Mouse (Mus musculus): ENCODE results near the gene Cyp2d11. TPM values are rescaled to one million over a fixed set of nuclear protein-coding genes. Genes with fewer than 3 reads are reported as not detected.
"Not testable (repeated sequence)": the region's sequence is repeated elsewhere in the genome, so short reads cannot be mapped to it uniquely, and the experiment has no call there.

The Cyp2d11 gene
- not detected in 2 replicates for polyA plus RNA-seq (2012; rRNA removed)

DNA sequence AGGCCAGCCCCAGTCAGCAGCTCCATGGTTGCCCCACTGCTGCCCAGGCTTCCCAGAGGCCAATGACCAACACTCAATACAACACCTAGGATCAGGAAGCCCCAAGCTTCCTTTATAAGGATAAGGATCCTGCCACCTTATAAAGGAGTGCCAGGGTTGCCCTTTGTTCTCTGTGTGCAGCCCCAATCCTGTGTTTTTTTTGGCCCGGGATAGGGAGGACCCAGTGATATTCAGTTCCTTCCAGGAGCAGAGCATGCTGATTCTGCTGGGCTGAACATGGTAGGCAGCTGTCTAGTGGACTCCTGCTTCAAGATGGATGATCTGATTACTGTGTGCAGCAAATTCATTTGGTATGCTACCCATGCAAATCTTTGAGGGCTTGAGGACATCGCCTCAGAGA lies at the start of gene Cyp2d11:
Gene Cyp2d11 (minus strand): TSS at position 101 of the 400 bp plus-strand sequence.
- 86% methylated on average over 2 of the region's 2 CpGs for WGBS
- H3K27me3 ChIP-seq (ENCODE audit: control insufficient read depth, insufficient read depth, low read length); DNase-seq (ENCODE audit: low read depth in 1 of 2, low spot score in 2 of 2); H3K4me3 ChIP-seq (ENCODE audit: extremely low read depth, insufficient read depth, insufficient read length); H3K27ac ChIP-seq (ENCODE audit: insufficient read depth, low read length); H3K36me3 ChIP-seq (ENCODE audit: control insufficient read depth, insufficient read depth, low read length); H3K4me1 ChIP-seq (ENCODE audit: control insufficient read depth, insufficient read depth, insufficient read length): not testable (repeated sequence)

DNA sequence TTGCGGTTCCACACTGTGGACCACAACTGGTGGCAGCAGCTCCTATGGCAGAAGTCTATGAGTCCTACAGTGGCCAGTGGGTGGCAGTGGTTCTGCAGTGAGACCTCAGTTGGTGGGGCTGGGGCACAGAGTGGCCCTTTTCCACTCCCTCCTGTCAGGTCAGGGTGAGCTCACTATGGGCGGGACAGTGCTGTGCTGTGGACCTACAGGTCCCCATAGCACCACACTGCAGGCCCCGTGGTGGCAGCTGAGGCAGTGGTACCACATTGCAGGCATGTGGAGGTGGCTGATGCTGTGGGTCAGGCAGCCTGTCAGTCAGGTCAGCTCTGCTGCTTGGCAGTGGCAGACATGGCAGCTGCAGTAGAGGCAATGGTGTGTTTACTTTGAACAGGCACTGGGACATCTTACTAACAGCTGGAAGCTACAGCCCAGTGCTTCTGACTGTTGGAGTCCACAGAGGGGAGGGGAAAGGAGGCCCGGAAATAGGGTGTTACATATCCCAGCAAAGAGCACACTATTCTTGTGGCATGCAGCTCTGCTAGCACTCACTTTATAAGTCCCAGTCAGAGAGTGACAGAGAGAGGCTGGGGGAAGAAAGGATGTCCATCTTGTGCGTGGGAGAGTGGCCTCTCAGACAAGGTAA lies 44.3 kb upstream of the Cyp2d11 start:
- no peak overlapping the region for H3K4me3 ChIP-seq (ENCODE audit: extremely low read depth, insufficient read depth, insufficient read length)
- H3K4me1 ChIP-seq (ENCODE audit: control insufficient read depth, insufficient read depth, insufficient read length), result no peaks in the 10 kb centered on the region
- 71% methylated on average over 5 of the region's 5 CpGs for WGBS
- H3K27me3 ChIP-seq (ENCODE audit: control insufficient read depth, insufficient read depth, low read length), result no peaks in the 10 kb centered on the region
- TF ChIP-seq CTCF (IDR thresholded peaks at IDR 0.05; ENCODE audit: extremely low read depth, insufficient read depth, insufficient read length, insufficient replicate concordance) (no peak), POLR2A (IDR thresholded peaks at IDR 0.05; ENCODE audit: low read depth, low read length) (no peak)
- no peak for DNase-seq (ENCODE audit: low read depth in 1 of 2, low spot score in 2 of 2)
- H3K36me3 ChIP-seq (ENCODE audit: control insufficient read depth, insufficient read depth, low read length), result no peaks in the 10 kb centered on the region
- H3K27ac ChIP-seq (ENCODE audit: insufficient read depth, low read length), result no peak overlapping the region

DNA sequence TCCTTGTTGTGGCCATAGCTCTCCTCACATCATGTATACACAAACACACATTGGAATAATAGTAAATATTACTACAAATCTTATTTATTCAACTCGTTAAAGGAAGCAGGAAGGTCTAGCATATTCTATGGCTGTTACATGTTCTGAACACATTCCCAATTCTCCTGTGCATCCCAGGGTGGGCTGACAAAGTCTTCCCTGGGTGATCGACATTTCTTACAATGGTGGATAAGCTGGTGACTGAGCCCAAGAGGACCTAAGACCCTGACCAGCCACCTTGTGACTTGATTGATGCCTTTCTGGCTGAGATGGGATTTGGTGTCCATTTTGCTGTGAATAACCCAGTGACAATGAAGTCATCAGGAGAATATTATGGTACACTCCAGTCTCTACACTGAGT lies 41.8 kb upstream of the Cyp2d11 start:
- Histone ChIP-seq H3K36me3 (ENCODE audit: control insufficient read depth, insufficient read depth, low read length) (no peaks in the 10 kb centered on the region), H3K4me1 (ENCODE audit: control insufficient read depth, insufficient read depth, insufficient read length) (no peaks in the 10 kb centered on the region), H3K27ac (ENCODE audit: insufficient read depth, low read length) (no peak overlapping the region), H3K4me3 (ENCODE audit: extremely low read depth, insufficient read depth, insufficient read length) (no peak overlapping the region), H3K27me3 (ENCODE audit: control insufficient read depth, insufficient read depth, low read length) (no peaks in the 10 kb centered on the region)
- TF ChIP-seq POLR2A (IDR thresholded peaks at IDR 0.05; ENCODE audit: low read depth, low read length), result no peak
- no peak for TF ChIP-seq CTCF (IDR thresholded peaks at IDR 0.05; ENCODE audit: extremely low read depth, insufficient read depth, insufficient read length, insufficient replicate concordance)
- DNase-seq (ENCODE audit: low read depth in 1 of 2, low spot score in 2 of 2), result no peak
- 86% methylated on average over 2 of the region's 2 CpGs for WGBS

DNA sequence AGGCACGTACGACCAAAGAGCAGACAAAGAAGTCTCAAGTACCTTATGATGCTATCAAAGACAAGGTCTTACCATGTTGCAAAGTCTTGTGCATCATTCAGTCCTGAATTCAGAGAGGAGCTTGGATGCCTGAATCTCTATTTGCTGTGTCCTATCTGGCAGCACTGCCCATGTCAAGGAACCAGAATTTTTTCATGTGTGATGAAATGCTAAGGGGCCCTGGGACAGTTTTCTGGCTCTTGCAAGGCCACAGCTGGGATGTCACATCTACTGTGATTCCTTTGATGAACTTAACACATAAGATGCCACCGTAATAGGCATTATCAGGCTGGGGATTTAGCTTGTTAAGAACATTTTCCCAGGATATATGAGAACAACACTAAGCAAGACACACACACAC lies 41.2 kb upstream of the Cyp2d11 start:
- H3K27ac ChIP-seq (ENCODE audit: insufficient read depth, low read length), result no peak overlapping the region
- TF ChIP-seq CTCF (IDR thresholded peaks at IDR 0.05; ENCODE audit: extremely low read depth, insufficient read depth, insufficient read length, insufficient replicate concordance) (no peak), POLR2A (IDR thresholded peaks at IDR 0.05; ENCODE audit: low read depth, low read length) (no peak)
- DNase-seq (ENCODE audit: low read depth in 1 of 2, low spot score in 2 of 2), result no peak
- no peaks in the 10 kb centered on the region for H3K27me3 ChIP-seq (ENCODE audit: control insufficient read depth, insufficient read depth, low read length)
- no peak overlapping the region for H3K4me3 ChIP-seq (ENCODE audit: extremely low read depth, insufficient read depth, insufficient read length)
- 80% methylated on average over 3 of the region's 3 CpGs for whole genome bisulfite sequencing
- H3K4me1 ChIP-seq (ENCODE audit: control insufficient read depth, insufficient read depth, insufficient read length), result no peaks in the 10 kb centered on the region
- H3K36me3 ChIP-seq (ENCODE audit: control insufficient read depth, insufficient read depth, low read length), result no peaks in the 10 kb centered on the region

DNA sequence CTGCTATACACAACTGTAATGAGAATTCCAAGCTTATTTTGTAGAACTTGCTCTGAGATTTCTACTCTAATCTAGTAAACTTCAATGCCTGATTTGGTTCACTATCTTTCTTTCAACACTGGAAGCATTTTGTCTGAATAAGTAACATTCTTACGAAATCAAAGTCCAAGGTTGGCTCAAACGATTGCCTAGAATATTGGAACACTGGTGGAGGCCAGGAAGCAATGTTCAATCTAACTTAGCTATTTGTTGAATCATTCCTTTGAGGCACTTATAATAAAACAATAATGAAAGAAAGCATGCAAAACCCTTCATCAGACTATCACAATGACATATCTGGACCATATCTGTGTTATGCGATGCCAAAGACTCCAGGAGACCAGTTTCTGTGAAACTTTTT lies 40.7 kb upstream of the Cyp2d11 start:
- Histone ChIP-seq H3K27me3 (ENCODE audit: control insufficient read depth, insufficient read depth, low read length) (no peaks in the 10 kb centered on the region), H3K4me3 (ENCODE audit: extremely low read depth, insufficient read depth, insufficient read length) (no peak overlapping the region), H3K36me3 (ENCODE audit: control insufficient read depth, insufficient read depth, low read length) (no peaks in the 10 kb centered on the region), H3K27ac (ENCODE audit: insufficient read depth, low read length) (no peak overlapping the region), H3K4me1 (ENCODE audit: control insufficient read depth, insufficient read depth, insufficient read length) (no peaks in the 10 kb centered on the region)
- 91% methylated on average over 3 of the region's 3 CpGs for WGBS
- DNase-seq (ENCODE audit: low read depth in 1 of 2, low spot score in 2 of 2), result no peak
- TF ChIP-seq POLR2A (IDR thresholded peaks at IDR 0.05; ENCODE audit: low read depth, low read length) (no peak), CTCF (IDR thresholded peaks at IDR 0.05; ENCODE audit: extremely low read depth, insufficient read depth, insufficient read length, insufficient replicate concordance) (no peak)

DNA sequence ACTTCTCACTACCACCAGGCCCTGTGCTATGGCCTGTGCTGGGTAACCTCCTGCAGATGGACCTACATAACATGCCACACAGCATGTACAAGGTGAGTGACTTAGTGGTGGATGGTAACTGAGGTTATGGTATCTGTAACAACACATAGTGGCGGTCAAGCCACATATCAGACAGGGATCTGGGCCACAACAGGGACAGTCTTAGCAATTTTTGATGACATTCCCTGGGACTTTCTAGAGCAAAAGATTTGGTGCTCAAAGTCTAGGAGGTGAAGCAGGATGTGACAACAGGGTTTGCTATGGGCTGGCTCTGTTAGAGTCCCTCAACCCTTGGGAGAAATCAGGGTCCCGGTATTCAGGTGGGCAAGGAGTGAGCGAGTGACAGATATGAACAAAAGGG lies 39.8 kb upstream of the Cyp2d11 start:
- WGBS, result 92% methylated on average over 3 of the region's 3 CpGs
- Histone ChIP-seq H3K36me3 (ENCODE audit: control insufficient read depth, insufficient read depth, low read length) (no peaks in the 10 kb centered on the region), H3K4me3 (ENCODE audit: extremely low read depth, insufficient read depth, insufficient read length) (no peak overlapping the region), H3K27me3 (ENCODE audit: control insufficient read depth, insufficient read depth, low read length) (no peaks in the 10 kb centered on the region), H3K4me1 (ENCODE audit: control insufficient read depth, insufficient read depth, insufficient read length) (no peaks in the 10 kb centered on the region), H3K27ac (ENCODE audit: insufficient read depth, low read length) (no peak overlapping the region)
- DNase-seq (ENCODE audit: low read depth in 1 of 2, low spot score in 2 of 2), result no peak
- TF ChIP-seq CTCF (IDR thresholded peaks at IDR 0.05; ENCODE audit: extremely low read depth, insufficient read depth, insufficient read length, insufficient replicate concordance) (no peak), POLR2A (IDR thresholded peaks at IDR 0.05; ENCODE audit: low read depth, low read length) (no peak)

DNA sequence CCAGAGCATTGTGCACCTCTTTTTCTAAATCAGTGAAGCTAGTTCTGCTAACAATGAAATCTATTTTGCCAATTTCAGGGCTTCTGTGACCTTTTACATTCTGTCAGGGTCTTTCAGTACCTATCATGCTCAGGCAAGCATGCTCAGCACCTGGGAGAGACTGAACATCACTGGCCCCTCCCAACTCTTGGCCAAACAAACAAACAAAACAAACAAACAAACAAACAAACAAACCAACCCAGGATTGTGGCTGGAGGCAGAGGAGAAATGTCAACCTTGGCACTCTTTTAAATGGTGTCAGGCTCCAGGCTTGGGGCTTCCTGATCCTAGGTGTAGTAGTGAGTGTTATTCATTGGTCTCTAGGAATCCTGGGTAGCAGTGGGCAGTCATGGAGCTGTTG lies 39.3 kb upstream of the Cyp2d11 start, which contains the start of gene Cyp2d9:
Gene Cyp2d9 (plus strand): TSS at position 301 of the 400 bp plus-strand sequence.
- Histone ChIP-seq H3K4me3 (ENCODE audit: extremely low read depth, insufficient read depth, insufficient read length) (no peak within 1 kb of the TSS), H3K4me1 (ENCODE audit: control insufficient read depth, insufficient read depth, insufficient read length) (no peaks in the 10 kb centered on the region)

More for the DNA sequence above, 39.3 kb upstream of the Cyp2d11 start, which contains the start of gene Cyp2d9:
- Histone ChIP-seq H3K27ac (ENCODE audit: insufficient read depth, low read length) (no peak within 1 kb of the TSS), H3K36me3 (ENCODE audit: control insufficient read depth, insufficient read depth, low read length) (no peaks in the 10 kb centered on the region), H3K27me3 (ENCODE audit: control insufficient read depth, insufficient read depth, low read length) (no peaks in the 10 kb centered on the region)
- TF ChIP-seq CTCF (IDR thresholded peaks at IDR 0.05; ENCODE audit: extremely low read depth, insufficient read depth, insufficient read length, insufficient replicate concordance) (no peak), POLR2A (IDR thresholded peaks at IDR 0.05; ENCODE audit: low read depth, low read length) (no peak)
- DNase-seq (ENCODE audit: low read depth in 1 of 2, low spot score in 2 of 2), result no peak
